Mouse (Mus musculus) neural tube, embryonic 15.5 days (tissue): Measurements from ENCODE around the gene Hnrnpu. TPM values are rescaled to one million over a fixed set of nuclear protein-coding genes. Genes with fewer than 3 reads are reported as not detected.
"Not testable (repeated sequence)": the region's sequence is repeated elsewhere in the genome, so short reads cannot be mapped to it uniquely, and the experiment has no call there.

Experiments used
- ATAC-seq: fragments of 200-750 bp; cut with Nextera tagmentation; 2 replicates; pipeline ENCODE4 v1.8.0; 2017; ENCODE audit warnings: mild to moderate bottlenecking, moderate TSS enrichment, moderate library complexity; ENCODE audit not compliant: low FRiP score
- H3K27ac ChIP-seq: fragments of 300-500 bp; sonication (generic); replicated peaks from 2 replicates; pipeline ENCODE4 v1.5.1; 2015; ENCODE audit warnings: mild to moderate bottlenecking, inconsistent platforms
- H3K27me3 ChIP-seq: fragments of 300-500 bp; sonication (generic); replicated peaks from 2 replicates; pipeline ENCODE4 v1.6.1; 2015; ENCODE audit warnings: inconsistent platforms
- H3K36me3 ChIP-seq: fragments of 300-500 bp; sonication (generic); 2 replicates; pipeline ENCODE4 v1.6.1; 2015; ENCODE audit warnings: inconsistent platforms
- H3K4me1 ChIP-seq: fragments of 300-500 bp; sonication (generic); 2 replicates; pipeline ENCODE4 v1.6.1; 2015; ENCODE audit warnings: inconsistent platforms
- H3K4me2 ChIP-seq: fragments of 300-500 bp; sonication (generic); 2 replicates; pipeline ENCODE4 v1.6.1; 2015; ENCODE audit warnings: inconsistent platforms, mild to moderate bottlenecking, moderate library complexity
- H3K4me3 ChIP-seq: fragments of 300-500 bp; sonication (generic); replicated peaks from 2 replicates; pipeline ENCODE4 v1.5.1; 2015; ENCODE audit warnings: mild to moderate bottlenecking, inconsistent platforms
- H3K9ac ChIP-seq: fragments of 300-500 bp; sonication (generic); replicated peaks from 2 replicates; pipeline ENCODE4 v1.6.1; 2015; ENCODE audit warnings: mild to moderate bottlenecking, inconsistent platforms
- H3K9me3 ChIP-seq: fragments of 300-500 bp; sonication (generic); replicated peaks from 2 replicates; pipeline ENCODE4 v1.6.1; 2016; ENCODE audit warnings: inconsistent platforms
- WGBS: fragments of 180-500 bp; shearing (Covaris S2); methylation state at CpG from one replicate; pipeline ENCODE4 v1.1.7; 2015; ENCODE audit warnings: mixed read lengths; 5-methylcytosine and 5-hydroxymethylcytosine counted together
- polyA plus RNA-seq: library from polyadenylated mRNA; unstranded; fragments of >200 nt; fragmentation: Nextera tagmentation; extraction: Ambion mirVana; gene quantifications from 2 replicates; pipeline ENCODE4 v1.2.1, GENCODE M21; 2015

The Hnrnpu gene
- polyA plus RNA-seq, 1 experiment from 2014 or later, result 224 TPM

- WGBS, result 22% methylated on average over 8 of the region's 8 CpGs
- no peak for ATAC-seq
- Histone ChIP-seq H3K9ac (peak overlapping the region; percentile 82), H3K27ac (peak overlapping the region; percentile 100), H3K36me3 (peaks cover 31% of the 10 kb centered on the region), H3K9me3 (no peaks in the 10 kb centered on the region), H3K4me2 (peak overlapping the region; percentile 68), H3K4me3 (peak overlapping the region; percentile 62), H3K4me1 (peaks cover 25% of the 10 kb centered on the region), H3K27me3 (no peaks in the 10 kb centered on the region)
Observed at GRCm38 (mm10) chr1:178320038-178320722, 17.4 kb downstream of the Hnrnpu start.

- Histone ChIP-seq H3K4me1 (peaks cover 25% of the 10 kb centered on the region), H3K4me3 (peak overlapping the region; percentile 62), H3K9me3 (no peaks in the 10 kb centered on the region), H3K27ac (peak overlapping the region; percentile 100), H3K4me2 (peak overlapping the region; percentile 68), H3K36me3 (peaks cover 25% of the 10 kb centered on the region), H3K27me3 (no peaks in the 10 kb centered on the region), H3K9ac (peak overlapping the region; percentile 82)
- 1% methylated on average over 12 of the region's 12 CpGs for WGBS
- ATAC-seq, result peak; percentile 26; the same call in 1 of the 2 replicates
Observed at GRCm38 (mm10) chr1:178319295-178320037, 18.1 kb downstream of the Hnrnpu start.

- H3K27me3 ChIP-seq, result no peaks in the 10 kb centered on the region
- peak within 1 kb of the TSS; percentile 68 for H3K4me2 ChIP-seq
- H3K9me3 ChIP-seq, result no peaks in the 10 kb centered on the region
- H3K4me3 ChIP-seq, result peak within 1 kb of the TSS; percentile 62
- WGBS, result under 1% methylated on average over 80 of the region's 83 CpGs
- peak; percentile 95 for ATAC-seq
- peaks cover 25% of the 10 kb centered on the region for H3K4me1 ChIP-seq
- peak within 1 kb of the TSS; percentile 82 for H3K9ac ChIP-seq
- H3K36me3 ChIP-seq, result peaks cover 22% of the 10 kb centered on the region
- peak within 1 kb of the TSS; percentile 100 for H3K27ac ChIP-seq
Observed at GRCm38 (mm10) chr1:178318389-178319184, 19.0 kb downstream of the Hnrnpu start, which contains the start of gene Cox20. Gene Cox20, plus strand, starts transcription at chr1:178319130.

GRCm38 (mm10) chr1:178318002-178318388 is 19.6 kb downstream of the Hnrnpu start:
- peak overlapping the region; percentile 82 for H3K9ac ChIP-seq
- H3K4me2 ChIP-seq, result peak overlapping the region; percentile 68
- H3K4me3 ChIP-seq, result peak overlapping the region; percentile 62
- peak; percentile 80 for ATAC-seq
- H3K27me3 ChIP-seq, result no peaks in the 10 kb centered on the region
- under 1% methylated on average over 17 of the region's 17 CpGs for WGBS
- peak overlapping the region; percentile 100 for H3K27ac ChIP-seq
- peaks cover 25% of the 10 kb centered on the region for H3K4me1 ChIP-seq
- no peaks in the 10 kb centered on the region for H3K9me3 ChIP-seq
- H3K36me3 ChIP-seq, result peaks cover 16% of the 10 kb centered on the region

GRCm38 (mm10) chr1:178317275-178318001 is 20.2 kb downstream of the Hnrnpu start:
- no peak for ATAC-seq
- peak overlapping the region; percentile 82 for H3K9ac ChIP-seq
- peaks cover 25% of the 10 kb centered on the region for H3K4me1 ChIP-seq
- 20% methylated on average over 10 of the region's 10 CpGs for WGBS
- peak overlapping the region; percentile 62 for H3K4me3 ChIP-seq
- no peaks in the 10 kb centered on the region for H3K9me3 ChIP-seq
- peak overlapping the region; percentile 100 for H3K27ac ChIP-seq
- H3K36me3 ChIP-seq, result peaks cover 10% of the 10 kb centered on the region
- no peaks in the 10 kb centered on the region for H3K27me3 ChIP-seq
- H3K4me2 ChIP-seq, result peak overlapping the region; percentile 68

GRCm38 (mm10) chr1:178314236-178314635 is 23.4 kb downstream of the Hnrnpu start:
- H3K27me3 ChIP-seq, result no peaks in the 10 kb centered on the region
- no peaks in the 10 kb centered on the region for H3K36me3 ChIP-seq
- no peak overlapping the region for H3K27ac ChIP-seq
- H3K4me2 ChIP-seq, result no peak overlapping the region
- H3K9me3 ChIP-seq, result no peaks in the 10 kb centered on the region
- no peak overlapping the region for H3K9ac ChIP-seq
- no peak for ATAC-seq
- 95% methylated on average over 2 of the region's 2 CpGs for WGBS
- H3K4me3 ChIP-seq, result no peak overlapping the region
- peaks cover 4% of the 10 kb centered on the region for H3K4me1 ChIP-seq

- Histone ChIP-seq H3K4me2 (no peak overlapping the region), H3K36me3 (no peaks in the 10 kb centered on the region), H3K9ac (no peak overlapping the region), H3K27me3 (no peaks in the 10 kb centered on the region), H3K27ac (no peak overlapping the region), H3K9me3 (no peaks in the 10 kb centered on the region), H3K4me3 (no peak overlapping the region), H3K4me1 (peaks cover 4% of the 10 kb centered on the region)
- WGBS, result 100% methylated on average over 1 of the region's 1 CpGs
- ATAC-seq, result no peak
Observed at GRCm38 (mm10) chr1:178313039-178313597, 24.5 kb downstream of the Hnrnpu start.

- no peak overlapping the region for H3K4me2 ChIP-seq
- H3K9me3 ChIP-seq, result no peaks in the 10 kb centered on the region
- 42% methylated on average over 1 of the region's 1 CpGs for WGBS
- no peaks in the 10 kb centered on the region for H3K27me3 ChIP-seq
- H3K36me3 ChIP-seq, result no peaks in the 10 kb centered on the region
- H3K27ac ChIP-seq, result no peak overlapping the region
- H3K4me1 ChIP-seq, result no peaks in the 10 kb centered on the region
- H3K9ac ChIP-seq, result no peak overlapping the region
- ATAC-seq, result no peak
- no peak overlapping the region for H3K4me3 ChIP-seq
Observed at GRCm38 (mm10) chr1:178310128-178310527, 27.5 kb downstream of the Hnrnpu start.

- no peaks in the 10 kb centered on the region for H3K27me3 ChIP-seq
- no peaks in the 10 kb centered on the region for H3K9me3 ChIP-seq
- no peak overlapping the region for H3K27ac ChIP-seq
- H3K4me2 ChIP-seq, result no peak overlapping the region
- ATAC-seq, result no peak
- no peak overlapping the region for H3K9ac ChIP-seq
- no peaks in the 10 kb centered on the region for H3K4me1 ChIP-seq
- H3K4me3 ChIP-seq, result no peak overlapping the region
- 74% methylated on average over 2 of the region's 2 CpGs for WGBS
- H3K36me3 ChIP-seq, result no peaks in the 10 kb centered on the region
Observed at GRCm38 (mm10) chr1:178309487-178309886, 28.1 kb downstream of the Hnrnpu start.

GRCm38 (mm10) chr1:178303425-178303824 is 34.2 kb downstream of the Hnrnpu start:
- 25% methylated on average over 3 of the region's 3 CpGs for WGBS

GRCm38 (mm10) chr1:178301261-178301660 is 36.3 kb downstream of the Hnrnpu start:
- not testable (repeated sequence) for H3K9me3 ChIP-seq, H3K4me3 ChIP-seq, H3K27me3 ChIP-seq, H3K4me1 ChIP-seq, ATAC-seq, H3K4me2 ChIP-seq, H3K27ac ChIP-seq, H3K9ac ChIP-seq, H3K36me3 ChIP-seq
- 93% methylated on average over 2 of the region's 2 CpGs for WGBS

More at GRCm38 (mm10) chr1:178303425-178303824, 34.2 kb downstream of the Hnrnpu start:
- Histone ChIP-seq H3K27me3 (no peaks in the 10 kb centered on the region), H3K4me2 (no peak overlapping the region), H3K9me3 (no peaks in the 10 kb centered on the region), H3K27ac (no peak overlapping the region), H3K4me1 (no peaks in the 10 kb centered on the region), H3K36me3 (no peaks in the 10 kb centered on the region), H3K4me3 (no peak overlapping the region), H3K9ac (no peak overlapping the region)
- no peak for ATAC-seq
